Mouse (Mus musculus): ENCODE measurements around the gene Gm20481. TPM values are rescaled to one million over a fixed set of nuclear protein-coding genes. Genes with fewer than 3 reads are reported as not detected.

Gm20481 gene
- polyA plus RNA-seq, 1 experiment from 2014 or later: not detected

DNA sequence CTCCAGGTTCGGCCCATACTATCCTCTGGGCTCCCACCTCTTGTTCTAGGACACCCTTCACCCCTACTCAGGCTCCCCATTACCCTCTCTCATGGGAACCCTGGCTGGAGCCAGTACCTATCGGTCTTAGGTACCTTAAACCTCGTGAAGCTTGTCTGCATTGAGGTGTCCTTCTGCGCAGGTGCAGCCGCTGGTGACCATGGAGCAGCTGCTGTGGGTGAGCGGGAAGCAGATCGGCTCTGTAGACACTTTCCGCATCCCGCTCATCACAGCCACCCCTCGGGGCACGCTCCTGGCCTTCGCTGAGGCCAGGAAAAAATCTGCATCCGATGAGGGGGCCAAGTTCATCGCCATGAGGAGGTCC is 38.0 kb upstream of the Gm20481 start:
- H3K4me3 ChIP-seq (ENCODE audit: low read depth, low read length): peak overlapping the region; percentile 77
- H3K27me3 ChIP-seq (replicated peaks; ENCODE audit: control insufficient read depth, insufficient read depth, low read length): no peaks in the 10 kb centered on the region
- 7% methylated on average over 14 of the region's 14 CpGs for WGBS
- 0 out of 2 replicates have a peak, but pooled peaks have one; percentile 2 for ATAC-seq
- H3K4me1 ChIP-seq (replicated peaks; ENCODE audit: control insufficient read depth, insufficient read depth, low read length): no peaks in the 10 kb centered on the region
- TF ChIP-seq CTCF (IDR thresholded peaks at IDR 0.05; ENCODE audit: low read depth): no peak
- H3K27ac ChIP-seq (ENCODE audit: low read depth, low read length): peak overlapping the region; percentile 80
- H3K9ac ChIP-seq (ENCODE audit: low read depth, low read length): peak overlapping the region; percentile 77
- no peaks in the 10 kb centered on the region for H3K9me3 ChIP-seq (ENCODE audit: control insufficient read depth)
- H3K36me3 ChIP-seq (ENCODE audit: control insufficient read depth, insufficient read depth): peaks cover 43% of the 10 kb centered on the region
- peak overlapping the region; percentile 95 for H3K4me2 ChIP-seq (replicated peaks; ENCODE audit: low read depth)

DNA sequence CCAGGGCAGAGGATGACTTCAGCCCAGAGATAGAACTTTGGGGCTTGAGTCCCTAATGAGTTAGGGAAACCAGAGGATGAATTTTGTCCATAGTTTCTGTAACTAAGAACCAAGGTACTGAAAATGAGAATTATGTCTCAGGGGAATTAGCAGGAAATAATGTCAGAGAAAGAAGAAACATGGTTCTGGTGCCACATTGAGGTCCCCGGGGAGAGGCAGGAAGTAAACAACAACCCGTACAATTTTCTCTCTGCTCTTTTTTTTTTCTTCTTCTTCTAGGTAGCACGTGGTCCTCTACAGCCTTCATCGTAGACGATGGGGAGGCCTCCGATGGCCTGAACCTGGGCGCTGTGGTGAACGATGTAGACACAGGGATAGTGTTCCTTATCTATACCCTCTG is 37.4 kb upstream of the Gm20481 start:
- H3K4me1 ChIP-seq (replicated peaks; ENCODE audit: control insufficient read depth, insufficient read depth, low read length): no peaks in the 10 kb centered on the region
- WGBS: 36% methylated on average over 8 of the region's 8 CpGs
- no peaks in the 10 kb centered on the region for H3K9me3 ChIP-seq (ENCODE audit: control insufficient read depth)
- TF ChIP-seq CTCF (IDR thresholded peaks at IDR 0.05; ENCODE audit: low read depth): no peak
- H3K9ac ChIP-seq (ENCODE audit: low read depth, low read length): peak overlapping the region; percentile 77; the same call in 1 of the 2 replicates
- H3K27me3 ChIP-seq (replicated peaks; ENCODE audit: control insufficient read depth, insufficient read depth, low read length): no peaks in the 10 kb centered on the region
- no peak for ATAC-seq
- peaks cover 43% of the 10 kb centered on the region for H3K36me3 ChIP-seq (ENCODE audit: control insufficient read depth, insufficient read depth)
- H3K4me2 ChIP-seq (replicated peaks; ENCODE audit: low read depth): peak overlapping the region; percentile 95
- H3K4me3 ChIP-seq (ENCODE audit: low read depth, low read length): peak overlapping the region; percentile 77
- H3K27ac ChIP-seq (ENCODE audit: low read depth, low read length): no peak overlapping the region

DNA sequence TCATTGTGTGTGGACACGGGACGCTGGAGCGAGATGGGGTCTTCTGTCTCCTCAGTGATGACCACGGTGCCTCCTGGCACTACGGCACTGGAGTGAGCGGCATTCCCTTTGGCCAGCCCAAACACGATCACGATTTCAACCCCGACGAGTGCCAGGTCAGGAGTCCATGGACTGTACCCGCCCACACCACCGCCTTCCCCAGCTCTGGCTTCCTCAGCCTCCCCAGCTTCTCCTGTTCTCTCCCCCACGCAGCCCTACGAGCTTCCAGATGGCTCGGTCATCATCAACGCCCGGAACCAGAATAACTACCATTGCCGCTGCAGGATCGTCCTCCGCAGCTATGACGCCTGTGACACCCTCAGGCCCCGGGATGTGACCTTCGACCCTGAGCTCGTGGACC is 35.7 kb upstream of the Gm20481 start:
- H3K4me3 ChIP-seq (ENCODE audit: low read depth, low read length): peak overlapping the region; percentile 23
- H3K36me3 ChIP-seq (ENCODE audit: control insufficient read depth, insufficient read depth): peaks cover 31% of the 10 kb centered on the region
- no peaks in the 10 kb centered on the region for H3K4me1 ChIP-seq (replicated peaks; ENCODE audit: control insufficient read depth, insufficient read depth, low read length)
- 62% methylated on average over 24 of the region's 24 CpGs for WGBS
- H3K27ac ChIP-seq (ENCODE audit: low read depth, low read length): no peak overlapping the region
- H3K4me2 ChIP-seq (replicated peaks; ENCODE audit: low read depth): peak overlapping the region; percentile 95
- no peak for ATAC-seq
- no peaks in the 10 kb centered on the region for H3K27me3 ChIP-seq (replicated peaks; ENCODE audit: control insufficient read depth, insufficient read depth, low read length)
- no peak for TF ChIP-seq CTCF (IDR thresholded peaks at IDR 0.05; ENCODE audit: low read depth)
- no peaks in the 10 kb centered on the region for H3K9me3 ChIP-seq (ENCODE audit: control insufficient read depth)
- H3K9ac ChIP-seq (ENCODE audit: low read depth, low read length): peak overlapping the region; percentile 2; the same call in 1 of the 2 replicates

DNA sequence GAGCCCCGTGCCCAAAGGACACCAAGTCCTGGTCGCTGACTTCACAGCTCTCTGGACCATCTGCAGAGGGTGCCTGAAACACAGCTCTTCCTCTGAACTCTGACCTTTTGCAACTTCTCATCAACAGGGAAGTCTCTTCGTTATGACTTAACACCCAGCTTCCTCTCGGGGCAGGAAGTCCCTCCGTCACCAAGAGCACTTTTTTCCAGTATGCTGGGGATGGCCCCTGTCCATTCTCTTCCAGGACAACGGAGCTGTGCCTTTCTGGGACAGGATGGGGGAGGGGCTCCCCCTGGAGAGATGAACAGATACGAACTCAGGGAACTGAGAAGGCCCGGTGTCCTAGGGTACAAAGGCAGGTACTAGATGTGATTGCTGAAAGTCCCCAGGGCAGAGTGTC is 34.9 kb upstream of the Gm20481 start:
- no peak for TF ChIP-seq CTCF (IDR thresholded peaks at IDR 0.05; ENCODE audit: low read depth)
- H3K9ac ChIP-seq (ENCODE audit: low read depth, low read length): peak overlapping the region; percentile 17; the same call in 1 of the 2 replicates
- no peak for ATAC-seq

DNA sequence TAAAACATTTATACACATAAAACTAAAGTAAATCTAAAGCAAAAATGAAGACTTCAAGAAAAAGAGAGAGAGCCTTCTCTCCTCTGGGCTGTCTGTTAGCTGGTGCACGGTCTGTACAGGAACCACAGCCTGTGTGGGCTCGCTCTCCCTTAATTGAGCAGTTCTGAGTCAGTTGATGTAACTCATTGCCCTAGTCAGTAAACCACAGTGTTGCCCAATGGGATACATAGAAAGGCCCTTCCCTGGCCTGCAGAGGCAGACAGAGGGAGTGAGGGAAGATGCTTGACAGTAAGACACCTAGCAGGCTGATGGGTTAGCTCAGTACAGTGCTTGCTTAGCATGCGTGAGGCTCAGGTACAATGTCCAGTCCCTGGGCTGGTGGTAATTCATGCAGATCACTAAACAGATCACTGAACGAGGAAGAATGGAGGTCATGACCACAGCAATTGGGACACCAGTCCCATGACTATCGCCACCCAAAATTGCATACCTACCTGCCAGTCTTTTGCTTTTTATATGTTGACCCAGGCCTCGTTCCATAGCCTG is 31.7 kb upstream of the Gm20481 start:
- Histone ChIP-seq H3K36me3 (ENCODE audit: control insufficient read depth, insufficient read depth) (peaks cover 26% of the 10 kb centered on the region), H3K4me3 (ENCODE audit: low read depth, low read length) (no peak overlapping the region), H3K9ac (ENCODE audit: low read depth, low read length) (no peak overlapping the region), H3K9me3 (ENCODE audit: control insufficient read depth) (no peaks in the 10 kb centered on the region), H3K27ac (ENCODE audit: low read depth, low read length) (no peak overlapping the region), H3K4me1 (replicated peaks; ENCODE audit: control insufficient read depth, insufficient read depth, low read length) (0 out of 2 replicates have a peak, but pooled peaks cover 4% of the 10 kb centered on the region), H3K27me3 (replicated peaks; ENCODE audit: control insufficient read depth, insufficient read depth, low read length) (no peaks in the 10 kb centered on the region), H3K4me2 (replicated peaks; ENCODE audit: low read depth) (no peak overlapping the region)
- no peak for ATAC-seq
- 67% methylated on average over 6 of the region's 6 CpGs for WGBS
- TF ChIP-seq CTCF (IDR thresholded peaks at IDR 0.05; ENCODE audit: low read depth): no peak

More for the DNA sequence above, 34.9 kb upstream of the Gm20481 start:
- H3K4me2 ChIP-seq (replicated peaks; ENCODE audit: low read depth): peak overlapping the region; percentile 95
- peaks cover 31% of the 10 kb centered on the region for H3K36me3 ChIP-seq (ENCODE audit: control insufficient read depth, insufficient read depth)
- H3K4me3 ChIP-seq (ENCODE audit: low read depth, low read length): peak overlapping the region; percentile 23; the same call in 1 of the 2 replicates
- H3K4me1 ChIP-seq (replicated peaks; ENCODE audit: control insufficient read depth, insufficient read depth, low read length): no peaks in the 10 kb centered on the region
- H3K9me3 ChIP-seq (ENCODE audit: control insufficient read depth): no peaks in the 10 kb centered on the region
- H3K27me3 ChIP-seq (replicated peaks; ENCODE audit: control insufficient read depth, insufficient read depth, low read length): no peaks in the 10 kb centered on the region
- 42% methylated on average over 8 of the region's 8 CpGs for WGBS
- H3K27ac ChIP-seq (ENCODE audit: low read depth, low read length): 0 out of 2 replicates have a peak overlapping the region, but pooled peaks have one; percentile 21

DNA sequence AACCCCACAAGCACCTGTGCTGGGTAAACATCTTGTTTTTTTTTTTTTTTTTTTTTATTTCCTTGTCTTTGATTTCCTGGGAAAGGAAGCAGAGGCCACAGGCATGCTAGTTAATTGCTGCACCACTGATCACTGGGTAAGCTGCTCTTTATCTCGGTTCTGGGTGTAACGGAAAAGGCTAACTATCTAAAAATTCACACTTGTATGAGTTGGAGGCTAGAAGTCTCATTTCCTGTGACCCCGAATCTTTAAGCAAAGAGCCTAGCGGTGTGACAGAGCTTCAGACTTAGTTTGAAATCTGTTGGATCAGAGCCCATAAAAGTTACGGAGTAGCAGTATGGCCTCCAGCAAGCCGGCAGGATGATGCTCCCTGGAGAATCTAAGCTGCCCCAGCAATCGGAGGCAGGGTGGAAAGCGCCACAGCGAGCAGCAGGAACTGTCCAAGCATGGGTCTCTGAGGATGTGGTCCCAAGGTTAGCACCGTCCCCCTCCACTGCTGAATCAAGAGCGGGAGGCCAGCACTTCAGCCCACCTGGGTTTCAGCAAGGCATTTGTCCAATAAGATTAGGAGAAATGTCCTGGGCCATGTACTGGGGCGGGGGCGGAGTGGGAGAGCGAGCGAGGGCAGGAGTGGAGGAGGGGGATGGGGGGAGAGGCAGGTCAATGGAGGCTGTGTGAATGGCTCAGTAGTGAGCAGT is 28.2 kb upstream of the Gm20481 start:
- ATAC-seq: no peak

More for the DNA sequence above, 28.2 kb upstream of the Gm20481 start:
- H3K9ac ChIP-seq (ENCODE audit: low read depth, low read length): no peak overlapping the region
- no peaks in the 10 kb centered on the region for H3K9me3 ChIP-seq (ENCODE audit: control insufficient read depth)
- H3K4me3 ChIP-seq (ENCODE audit: low read depth, low read length): peak overlapping the region; percentile 16
- WGBS: 13% methylated on average over 15 of the region's 15 CpGs
- H3K4me1 ChIP-seq (replicated peaks; ENCODE audit: control insufficient read depth, insufficient read depth, low read length): peaks cover 7% of the 10 kb centered on the region; the same call in 1 of the 2 replicates
- no peaks in the 10 kb centered on the region for H3K36me3 ChIP-seq (ENCODE audit: control insufficient read depth, insufficient read depth)
- H3K27me3 ChIP-seq (replicated peaks; ENCODE audit: control insufficient read depth, insufficient read depth, low read length): no peaks in the 10 kb centered on the region
- H3K4me2 ChIP-seq (replicated peaks; ENCODE audit: low read depth): peak overlapping the region; percentile 60
- no peak for TF ChIP-seq CTCF (IDR thresholded peaks at IDR 0.05; ENCODE audit: low read depth)
- H3K27ac ChIP-seq (ENCODE audit: low read depth, low read length): peak overlapping the region; percentile 50

All from intestine, postnatal 0 days (tissue).